Mouse (Mus musculus) heart, embryonic 12.5 days (tissue): Measurements from ENCODE around the gene Lax1. TPM values are rescaled to one million over a fixed set of nuclear protein-coding genes. Genes with fewer than 3 reads are reported as not detected.

Experiments
- ATAC-seq: fragments of 200-750 bp; cut with Nextera tagmentation; 2 replicates; pipeline ENCODE4 v1.8.0; 2017; ENCODE audit warnings: moderate TSS enrichment, moderate library complexity; ENCODE audit not compliant: insufficient number of reproducible peaks, low FRiP score
- H3K27ac ChIP-seq: fragments of 300-500 bp; sonication (generic); 2 replicates; pipeline ENCODE4 v1.5.1; 2016; ENCODE audit warnings: mild to moderate bottlenecking, moderate library complexity; ENCODE audit not compliant: poor library complexity, severe bottlenecking
- H3K27me3 ChIP-seq: fragments of 300-500 bp; sonication (generic); replicated peaks from 2 replicates; pipeline ENCODE4 v1.6.1; 2016; ENCODE audit warnings: mild to moderate bottlenecking, moderate library complexity
- H3K36me3 ChIP-seq: fragments of 300-500 bp; sonication (generic); 2 replicates; pipeline ENCODE4 v1.6.1; 2016; ENCODE audit warnings: mild to moderate bottlenecking, moderate library complexity
- H3K4me1 ChIP-seq: fragments of 300-500 bp; sonication (generic); replicated peaks from 2 replicates; pipeline ENCODE4 v1.6.1; 2016; ENCODE audit warnings: mild to moderate bottlenecking
- H3K4me2 ChIP-seq: fragments of 300-500 bp; sonication (generic); 2 replicates; pipeline ENCODE4 v1.6.1; 2016; ENCODE audit warnings: mild to moderate bottlenecking, moderate library complexity
- H3K4me3 ChIP-seq: fragments of 300-500 bp; sonication (generic); 2 replicates; pipeline ENCODE4 v1.5.1; 2016; ENCODE audit warnings: mild to moderate bottlenecking
- H3K9ac ChIP-seq: fragments of 300-500 bp; sonication (generic); 2 replicates; pipeline ENCODE4 v1.6.1; 2016; ENCODE audit warnings: mild to moderate bottlenecking, moderate library complexity
- H3K9me3 ChIP-seq: fragments of 300-500 bp; sonication (generic); replicated peaks from 2 replicates; pipeline ENCODE4 v1.6.1; 2016; ENCODE audit warnings: mild to moderate bottlenecking, moderate library complexity
- WGBS: fragments of 180-500 bp; shearing (Covaris S2); methylation state at CpG from one replicate; pipeline ENCODE4 v1.1.7; 2016; 5-methylcytosine and 5-hydroxymethylcytosine counted together
- microRNA-seq: library from miRNA; unstranded; fragments of <30 nt; microRNA quantifications from one replicate; pipeline ENCODE4, GENCODE M21; 2017
- polyA plus RNA-seq: library from polyadenylated mRNA; unstranded; fragments of >200 nt; fragmentation: Nextera tagmentation; extraction: Ambion mirVana; gene quantifications from 2 replicates; pipeline ENCODE4 v1.2.1, GENCODE M21; 2016

Lax1 gene
- polyA plus RNA-seq, 1 experiment from 2014 or later: 0.50 TPM

DNA sequence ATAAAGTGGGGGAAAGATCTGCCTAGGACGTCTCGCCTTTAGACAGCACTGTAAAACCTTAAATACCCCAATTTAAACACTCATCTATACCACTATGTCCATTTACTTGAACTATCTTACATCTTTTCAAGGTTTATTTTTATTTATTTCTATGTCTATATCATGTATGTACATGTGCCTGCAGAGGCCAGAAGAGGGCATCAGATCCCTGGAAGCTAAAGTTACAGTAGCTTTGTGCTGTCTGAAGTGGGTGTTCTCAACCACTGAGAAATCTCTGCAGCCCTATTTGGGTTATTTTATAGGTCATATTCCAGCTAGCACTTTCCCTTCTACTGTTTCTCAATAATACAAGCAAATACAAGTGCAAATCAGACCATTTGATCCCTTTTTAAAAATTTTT, 57.7 kb downstream of the Lax1 start:
- no peak for ATAC-seq
- WGBS: 87% methylated on average over 2 of the region's 2 CpGs
- H3K4me3 ChIP-seq: no peak overlapping the region
- H3K27ac ChIP-seq: no peak overlapping the region
- H3K4me2 ChIP-seq: no peak overlapping the region
- H3K27me3 ChIP-seq: no peaks in the 10 kb centered on the region
- H3K4me1 ChIP-seq: no peaks in the 10 kb centered on the region
- no peaks in the 10 kb centered on the region for H3K9me3 ChIP-seq
- peaks cover 90% of the 10 kb centered on the region for H3K36me3 ChIP-seq
- H3K9ac ChIP-seq: no peak overlapping the region

Small RNA genes within 50 kb of the gene (microRNA-seq; reads per million reads assigned to microRNA genes)
- 3.3 reads per million, percentile 10 among the genes with 10 or more reads in this experiment for gene Mir6903

Other genes starting within 250 kb of the Lax1 start
- gene Snrpe, start 79.8 kb downstream of the Lax1 start, polyA plus RNA-seq: 421 and 452 TPM in 2 replicates
- not detected in 2 replicates for gene Zbed6, start 29.2 kb downstream of the Lax1 start, polyA plus RNA-seq
- gene Gm38394, start 28.8 kb downstream of the Lax1 start, polyA plus RNA-seq: 6.2 and 6.8 TPM in 2 replicates
- 24.5 and 29.6 TPM in 2 replicates for gene Atp2b4, start 110.9 kb upstream of the Lax1 start, polyA plus RNA-seq
- gene Optc, start 217.9 kb upstream of the Lax1 start, polyA plus RNA-seq: 0.22 and 0.66 TPM in 2 replicates
- 2.5 and 2.7 TPM in 2 replicates for gene Prelp, start 231.3 kb upstream of the Lax1 start, polyA plus RNA-seq